Mouse (Mus musculus): ENCODE measurements around the gene Ttll4. TPM values are rescaled to one million over a fixed set of nuclear protein-coding genes. Genes with fewer than 3 reads are reported as not detected.

Ttll4 gene
- 10 to 100 TPM; 13.3 to 24.1 TPM for polyA plus RNA-seq (2017; shearing (Covaris generic))

DNA sequence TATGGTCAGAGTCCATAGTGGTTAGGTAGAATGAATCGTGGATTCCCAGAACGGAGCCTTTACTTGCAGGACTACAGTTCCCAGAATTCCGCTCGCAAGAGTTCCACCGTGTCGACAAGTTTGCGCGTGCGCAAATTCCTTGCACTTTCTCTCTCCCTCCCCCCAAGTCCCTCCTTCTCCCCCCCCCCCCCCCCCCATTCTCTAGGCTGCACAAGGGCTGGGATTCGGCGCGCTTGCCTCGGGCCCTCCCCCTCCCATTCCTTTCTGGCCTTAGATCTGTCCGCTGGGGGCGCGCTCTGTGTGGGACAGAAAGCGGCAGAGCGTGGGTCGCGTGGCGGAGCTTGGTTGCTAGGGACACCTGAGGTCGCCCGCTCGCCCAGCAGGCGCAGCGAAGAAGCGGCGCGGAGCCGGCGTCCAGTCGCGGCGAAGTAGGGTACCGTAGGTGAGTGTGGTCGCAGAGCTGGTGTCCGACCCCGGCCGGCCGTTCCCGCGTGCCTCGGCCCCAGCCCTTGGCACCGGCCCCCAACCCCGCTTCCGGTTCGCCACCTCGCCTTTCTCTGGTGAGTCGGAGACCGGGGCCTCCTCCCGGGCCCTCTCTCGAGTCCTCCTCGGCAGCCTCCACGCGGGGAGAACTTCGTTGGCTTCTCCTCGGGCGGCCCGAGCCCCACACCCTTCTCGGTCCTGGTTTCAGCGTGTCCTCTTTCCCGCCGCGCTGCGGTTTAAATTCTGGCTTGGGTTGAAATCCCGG, at the start of gene Ttll4:
TSS of gene Ttll4 (plus strand) at position 298 of the 748 bp plus-strand sequence.

GRCm38 (mm10) chr1:74713099-74713858, 51.7 kb downstream of the Ttll4 start, which contains the start of gene Cyp27a1:
Cyp27a1 (plus strand) TSS chr1:74713574.

DNA sequence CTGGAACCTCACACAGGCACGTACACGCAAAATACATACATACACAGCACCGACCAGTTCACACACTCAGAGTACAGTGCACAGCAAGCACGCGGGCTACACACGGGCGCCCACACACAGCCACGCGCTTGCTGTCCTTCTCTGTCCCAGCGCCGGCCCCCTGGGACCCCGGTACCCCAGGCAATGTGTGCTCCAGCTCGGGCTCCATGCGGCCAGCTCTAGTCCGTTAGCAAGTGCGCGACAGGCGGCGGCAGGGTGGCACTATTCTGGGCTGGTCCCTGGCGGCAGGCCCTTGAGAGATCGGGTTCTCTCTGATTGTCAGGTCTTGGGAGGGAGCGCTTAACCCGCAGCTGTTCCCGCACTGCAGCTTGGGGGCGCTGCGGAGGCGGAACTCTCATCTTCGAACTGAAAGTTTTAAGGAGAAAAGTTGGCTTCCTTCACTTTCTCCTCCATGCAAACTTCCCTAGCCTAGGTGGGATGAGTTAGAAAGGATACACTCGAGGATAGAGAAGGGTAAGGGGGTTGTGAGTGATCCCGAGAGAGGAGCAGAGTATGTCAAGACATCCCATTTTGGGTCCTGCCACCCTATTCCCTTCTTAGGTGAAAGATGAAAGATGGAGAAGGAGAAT, 87.2 kb downstream of the Ttll4 start, which contains the start of gene Prkag3:
TSS of gene Prkag3 (minus strand) at position 579 of the 629 bp plus-strand sequence.

Other genes with a start within 250 kb of the Ttll4 start
- gene Cnot9, start 155.7 kb upstream of the Ttll4 start, polyA plus RNA-seq (2017; shearing (Covaris generic)), result 10 to 100 TPM; 34.7 to 37.7 TPM
- 1 to 10 TPM in 1 of 2 experiments, under 1 TPM in 1; 0.66 to 1.5 TPM for gene Plcd4, start 118.9 kb upstream of the Ttll4 start, polyA plus RNA-seq (2017; shearing (Covaris generic))
- gene Usp37, start 117.5 kb upstream of the Ttll4 start, polyA plus RNA-seq (2017; shearing (Covaris generic)), result 10 to 100 TPM; 12.0 to 13.0 TPM
- 10 to 100 TPM; 10.2 to 14.0 TPM for gene Zfp142, start 73.5 kb upstream of the Ttll4 start, polyA plus RNA-seq (2017; shearing (Covaris generic))
- 10 to 100 TPM in 1 of 2 experiments, 1 to 10 TPM in 1; 9.8 to 11.9 TPM for gene Bcs1l, start 73.5 kb upstream of the Ttll4 start, polyA plus RNA-seq (2017; shearing (Covaris generic))
- 10 to 100 TPM; 19.4 to 25.8 TPM for gene Rnf25, start 60.3 kb upstream of the Ttll4 start, polyA plus RNA-seq (2017; shearing (Covaris generic))
- gene Stk36, start 60.3 kb upstream of the Ttll4 start, polyA plus RNA-seq (2017; shearing (Covaris generic)), result under 1 TPM in 1 of 2 experiments, not detected in 1; 0.53 TPM
- gene Cyp27a1, start 51.8 kb downstream of the Ttll4 start, polyA plus RNA-seq (2017; shearing (Covaris generic)), result under 1 TPM in 1 of 2 experiments, not detected in 1; 0.66 TPM
- under 1 TPM in 1 of 2 experiments, not detected in 1; 0.15 TPM for gene Prkag3, start 87.5 kb downstream of the Ttll4 start, polyA plus RNA-seq (2017; shearing (Covaris generic))
- under 1 TPM in 1 of 2 experiments, not detected in 1; 0.68 TPM for gene Wnt6, start 110.1 kb downstream of the Ttll4 start, polyA plus RNA-seq (2017; shearing (Covaris generic))
- 1 to 10 TPM in 1 of 2 experiments, under 1 TPM in 1; 0.74 to 1.2 TPM for gene Wnt10a, start 129.8 kb downstream of the Ttll4 start, polyA plus RNA-seq (2017; shearing (Covaris generic))
- not detected for gene Cdk5r2, start 193.2 kb downstream of the Ttll4 start, polyA plus RNA-seq (2017; shearing (Covaris generic))
- gene Fev, start 223.7 kb downstream of the Ttll4 start, polyA plus RNA-seq (2017; shearing (Covaris generic)), result not detected
- gene Cryba2, start 231.4 kb downstream of the Ttll4 start, polyA plus RNA-seq (2017; shearing (Covaris generic)), result not detected

Measured in activated CD4-positive, CD25-positive, alpha-beta regulatory T cell (primary cell).